Mouse (Mus musculus) G1E (cell line): Measurements from ENCODE around the gene Dqx1. TPM values are rescaled to one million over a fixed set of nuclear protein-coding genes. Genes with fewer than 3 reads are reported as not detected.

Experiments
- ATAC-seq: 2 replicates; pipeline ENCODE4 v1.8.0; 2016; ENCODE audit warnings: mild to moderate bottlenecking; ENCODE audit not compliant: insufficient number of reproducible peaks, poor library complexity, low FRiP score, severe bottlenecking; ENCODE audit errors: extremely low read depth
- DNase-seq: peaks from one replicate; pipeline ENCODE4 v3.0.0; 2012; ENCODE audit warnings: low spot score
- H3K27me3 ChIP-seq: 2 replicates; pipeline ENCODE4 v1.6.1; 2012; ENCODE audit warnings: mild to moderate bottlenecking, low read length, inconsistent platforms; ENCODE audit not compliant: insufficient read depth
- H3K36me3 ChIP-seq: replicated peaks from 2 replicates; pipeline ENCODE3; 2012; ENCODE audit warnings: mild to moderate bottlenecking, inconsistent platforms
- H3K4me1 ChIP-seq: 2 replicates; pipeline ENCODE4 v1.6.1; 2012; ENCODE audit warnings: low read depth, low read length, inconsistent platforms, mixed read lengths; ENCODE audit not compliant: insufficient read depth
- H3K4me3 ChIP-seq: 2 replicates; pipeline ENCODE4 v1.5.1; 2012; ENCODE audit warnings: low read depth, mild to moderate bottlenecking, inconsistent platforms, low read length, moderate library complexity, mixed read lengths
- H3K9me3 ChIP-seq: replicated peaks from 2 replicates; pipeline ENCODE4 v1.6.1; 2012; ENCODE audit warnings: inconsistent platforms
- CTCF ChIP-seq: IDR thresholded peaks from 2 replicates; pipeline ENCODE4 v1.5.1; 2012; ENCODE audit warnings: low read depth, low read length, inconsistent platforms, mixed read lengths
- GATA1 ChIP-seq: IDR thresholded peaks from 2 replicates; pipeline ENCODE4 v1.6.1; 2012; ENCODE audit warnings: borderline replicate concordance, low read length, inconsistent platforms, mixed read lengths
- GATA2 ChIP-seq: IDR thresholded peaks from 2 replicates; pipeline ENCODE4 v1.6.1; 2012; ENCODE audit warnings: low read depth, low read length, inconsistent platforms, borderline replicate concordance
- POLR2AphosphoS5 ChIP-seq: IDR thresholded peaks from 2 replicates; pipeline ENCODE4 v1.6.1; 2012; ENCODE audit warnings: low read depth, low read length, inconsistent platforms; ENCODE audit not compliant: insufficient replicate concordance
- TAL1 ChIP-seq: conservative IDR thresholded peaks from 2 replicates; pipeline ENCODE4 v1.6.1; 2012; ENCODE audit warnings: low read depth, low read length, inconsistent platforms, mixed read lengths
- polyA plus RNA-seq: library from polyadenylated mRNA; stranded (reverse); fragments of >175 nt; gene quantifications from 2 replicates; pipeline ENCODE4 v1.2.3, GENCODE M21; 2012
- total RNA-seq, 2 experiments: library from RNA; stranded (forward) in 1 of 2; stranded (reverse) in 1 of 2; fragments of 200-1000 nt in 1 of 2; fragments of >200 nt in 1 of 2; fragmentation: Nextera tagmentation in 1 of 2; gene quantifications; 2 replicates each; pipeline ENCODE4 v1.2.3; 2014 to 2017

Dqx1 gene
- total and polyA plus RNA-seq, 3 experiments = 2.3 to 28.7 (median 2.5) TPM

- Histone ChIP-seq H3K36me3 (peaks cover 7% of the 10 kb centered on the region), H3K9me3 (peaks cover 33% of the 10 kb centered on the region), H3K27me3 (peaks cover 44% of the 10 kb centered on the region), H3K4me3 (no peak overlapping the region; the same call in 1 of the 2 replicates), H3K4me1 (no peaks in the 10 kb centered on the region; the same call in 1 of the 2 replicates)
- DNase-seq = no peak
- no peak for ATAC-seq
- TF ChIP-seq GATA2 (no peak), TAL1 (no peak), CTCF (no peak), GATA1 (no peak), POLR2AphosphoS5 (no peak)
Observed at GRCm38 (mm10) chr6:83071220-83071619, 13.6 kb downstream of the Dqx1 start.

GRCm38 (mm10) chr6:83074979-83075378, 17.3 kb downstream of the Dqx1 start:
- ATAC-seq = no peak
- DNase-seq = no peak

GRCm38 (mm10) chr6:83077630-83078323, 20.1 kb downstream of the Dqx1 start, which contains the start of gene Pcgf1:
Gene Pcgf1 (plus strand): TSS chr6:83077869.
- DNase-seq (peak; percentile 58), ATAC-seq (peak; percentile 89)
- H3K4me1 ChIP-seq = peaks cover 26% of the 10 kb centered on the region
- H3K36me3 ChIP-seq = peaks cover 37% of the 10 kb centered on the region
- peak within 1 kb of the TSS; percentile 91 for H3K4me3 ChIP-seq
- no peaks in the 10 kb centered on the region for H3K9me3 ChIP-seq
- H3K27me3 ChIP-seq = peaks cover 4% of the 10 kb centered on the region
- TF ChIP-seq POLR2AphosphoS5 (no peak), TAL1 (no peak), CTCF (no peak), GATA2 (no peak), GATA1 (no peak)

More at GRCm38 (mm10) chr6:83074979-83075378, 17.3 kb downstream of the Dqx1 start:
- H3K9me3 ChIP-seq = peaks cover 15% of the 10 kb centered on the region
- peaks cover 31% of the 10 kb centered on the region for H3K27me3 ChIP-seq
- no peak overlapping the region for H3K4me3 ChIP-seq
- peaks cover 23% of the 10 kb centered on the region for H3K4me1 ChIP-seq
- H3K36me3 ChIP-seq = peaks cover 11% of the 10 kb centered on the region
- TF ChIP-seq GATA1 = no peak
- no peak for TF ChIP-seq POLR2AphosphoS5
- TF ChIP-seq TAL1 = no peak
- TF ChIP-seq CTCF = no peak
- no peak for TF ChIP-seq GATA2

GRCm38 (mm10) chr6:83078324-83078858, 20.7 kb downstream of the Dqx1 start:
- DNase-seq (peak; percentile 99), ATAC-seq (peak; percentile 50; the same call in 1 of the 2 replicates)
- Histone ChIP-seq H3K27me3 (peaks cover 3% of the 10 kb centered on the region), H3K4me1 (peaks cover 26% of the 10 kb centered on the region), H3K9me3 (no peaks in the 10 kb centered on the region), H3K36me3 (peaks cover 42% of the 10 kb centered on the region), H3K4me3 (peak overlapping the region; percentile 91)
- TF ChIP-seq CTCF (no peak), GATA2 (no peak), TAL1 (no peak), POLR2AphosphoS5 (no peak), GATA1 (no peak)

- DNase-seq = no peak
- Histone ChIP-seq H3K27me3 (peaks cover 8% of the 10 kb centered on the region), H3K9me3 (no peaks in the 10 kb centered on the region), H3K36me3 (peaks cover 44% of the 10 kb centered on the region), H3K4me1 (peaks cover 29% of the 10 kb centered on the region), H3K4me3 (no peak overlapping the region)
- TF ChIP-seq GATA2 (no peak), TAL1 (no peak), POLR2AphosphoS5 (no peak), CTCF (no peak), GATA1 (no peak)
- no peak for ATAC-seq
Observed at GRCm38 (mm10) chr6:83080210-83080609, 22.6 kb downstream of the Dqx1 start.

- peaks cover 23% of the 10 kb centered on the region for H3K4me1 ChIP-seq
- H3K27me3 ChIP-seq = peaks cover 36% of the 10 kb centered on the region
- H3K4me3 ChIP-seq = no peak overlapping the region
- H3K36me3 ChIP-seq = peaks cover 44% of the 10 kb centered on the region
- no peaks in the 10 kb centered on the region for H3K9me3 ChIP-seq
- no peak for TF ChIP-seq GATA2
- TF ChIP-seq CTCF = no peak
- TF ChIP-seq GATA1 = no peak
- TF ChIP-seq POLR2AphosphoS5 = no peak
- no peak for TF ChIP-seq TAL1
- ATAC-seq (no peak), DNase-seq (no peak)
Observed at GRCm38 (mm10) chr6:83083497-83083896, 25.9 kb downstream of the Dqx1 start.
